Mouse (Mus musculus) MEL (cell line): Measurements from ENCODE around the gene Ezh1. TPM values are rescaled to one million over a fixed set of nuclear protein-coding genes. Genes with fewer than 3 reads are reported as not detected.
A peak's percentile ranks its signal among the peaks of the same experiment; 100 is the strongest.

Source experiments
- DNase-seq: peaks from one replicate; pipeline ENCODE4 v3.0.0; 2011; ENCODE audit warnings: low read depth, low spot score
- H3K27ac ChIP-seq: 2 replicates; pipeline ENCODE4 v1.5.1; 2012; ENCODE audit warnings: low read depth, mild to moderate bottlenecking, control low read depth, low read length, moderate library complexity; ENCODE audit not compliant: control insufficient read depth
- H3K27me3 ChIP-seq, 2 experiments: fragments of 150-350 bp in 1 of 2; sonication (generic) in 1 of 2; 2 replicates each; pipeline ENCODE4 v1.6.1; 2012; ENCODE audit warnings: low read length in 2 of 2, mild to moderate bottlenecking in 2 of 2, improper control_type of control experiment in 1 of 2, moderate library complexity in 1 of 2; ENCODE audit not compliant: insufficient read depth in 2 of 2, control insufficient read depth in 1 of 2
- H3K36me3 ChIP-seq, 2 experiments: 2 replicates each; pipeline ENCODE4 v1.6.1; 2012 to 2014; ENCODE audit warnings: low read length in 2 of 2, improper control_type of control experiment in 1 of 2, inconsistent platforms in 1 of 2, mild to moderate bottlenecking in 1 of 2; ENCODE audit not compliant: insufficient read depth in 2 of 2, control insufficient read depth in 1 of 2
- H3K4me1 ChIP-seq, 2 experiments: fragments of 150-350 bp in 1 of 2; sonication (generic) in 1 of 2; 2 replicates each; pipeline ENCODE4 v1.6.1; 2012; ENCODE audit warnings: low read length in 2 of 2, improper control_type of control experiment in 1 of 2, mild to moderate bottlenecking in 1 of 2; ENCODE audit not compliant: insufficient read depth in 2 of 2, control insufficient read depth in 1 of 2
- H3K4me3 ChIP-seq, 2 experiments: fragments of 150-350 bp in 1 of 2; sonication (generic) in 1 of 2; 2 replicates each; pipeline ENCODE4 v1.5.1; 2012; ENCODE audit warnings: low read depth in 2 of 2, low read length in 2 of 2, mild to moderate bottlenecking in 2 of 2, moderate library complexity in 2 of 2, control low read depth in 1 of 2, improper control_type of control experiment in 1 of 2; ENCODE audit not compliant: control insufficient read depth in 1 of 2, insufficient read depth in 1 of 2
- H3K79me2 ChIP-seq: 2 replicates; pipeline ENCODE4 v1.6.1; 2012; ENCODE audit warnings: mild to moderate bottlenecking, low read length, moderate library complexity; ENCODE audit not compliant: control insufficient read depth, poor library complexity, insufficient read depth
- H3K9ac ChIP-seq: 2 replicates; pipeline ENCODE4 v1.6.1; 2012; ENCODE audit warnings: low read depth, mild to moderate bottlenecking, control low read depth, low read length, moderate library complexity; ENCODE audit not compliant: control insufficient read depth, poor library complexity, severe bottlenecking
- H3K9me3 ChIP-seq: fragments of 150-350 bp; sonication (generic); replicated peaks from 2 replicates; pipeline ENCODE4 v1.6.1; 2012; ENCODE audit warnings: mild to moderate bottlenecking, low read length, improper control_type of control experiment, moderate library complexity; ENCODE audit not compliant: insufficient read depth
- CHD1 ChIP-seq: IDR thresholded peaks from 2 replicates; pipeline ENCODE4 v1.6.1; 2012; ENCODE audit warnings: low read depth, mild to moderate bottlenecking, inconsistent platforms, low read length, improper control_type of control experiment
- CHD2 ChIP-seq: IDR thresholded peaks from 2 replicates; pipeline ENCODE4 v1.6.1; 2011; ENCODE audit warnings: low read length, improper control_type of control experiment
- CTCF ChIP-seq, 3 experiments: IDR thresholded peaks in 2 of 3; conservative IDR thresholded peaks in 1 of 3; 2 replicates each; pipeline ENCODE4 v1.5.1; 2011 to 2012; ENCODE audit warnings: low read length in 3 of 3, low read depth in 2 of 3, mild to moderate bottlenecking in 2 of 3, improper control_type of control experiment in 1 of 3, inconsistent platforms in 1 of 3, mixed read lengths in 1 of 3, moderate library complexity in 1 of 3; ENCODE audit not compliant: control insufficient read depth in 1 of 3, insufficient read depth in 1 of 3, poor library complexity in 1 of 3, severe bottlenecking in 1 of 3
- E2F4 ChIP-seq: IDR thresholded peaks from 2 replicates; pipeline ENCODE4 v1.6.1; 2011; ENCODE audit warnings: low read depth, low read length, improper control_type of control experiment, borderline replicate concordance
- EP300 ChIP-seq, 2 experiments: IDR thresholded peaks; 2 replicates each; pipeline ENCODE4 v1.6.1; 2011; ENCODE audit warnings: improper control_type of control experiment in 2 of 2, low read length in 2 of 2, low read depth in 1 of 2, mild to moderate bottlenecking in 1 of 2
- ETS1 ChIP-seq: IDR thresholded peaks from 2 replicates; pipeline ENCODE4 v1.6.1; 2012; ENCODE audit warnings: low read depth, mild to moderate bottlenecking, inconsistent platforms, low read length, improper control_type of control experiment, moderate library complexity
- GABPA ChIP-seq: IDR thresholded peaks from 2 replicates; pipeline ENCODE4 v1.6.1; 2012; ENCODE audit warnings: low read depth, mild to moderate bottlenecking, inconsistent platforms, low read length, improper control_type of control experiment, moderate library complexity
- GATA1 ChIP-seq: IDR thresholded peaks from 2 replicates; pipeline ENCODE4 v1.6.1; 2011; ENCODE audit warnings: low read depth, low read length, improper control_type of control experiment
- MAFK ChIP-seq: IDR thresholded peaks from 2 replicates; pipeline ENCODE4 v1.6.1; 2011; ENCODE audit warnings: low read depth, mild to moderate bottlenecking, low read length, improper control_type of control experiment, borderline replicate concordance
- MEF2A ChIP-seq: IDR thresholded peaks from 2 replicates; pipeline ENCODE4 v1.6.1; 2014; ENCODE audit warnings: low read depth, mild to moderate bottlenecking, inconsistent platforms, low read length, improper control_type of control experiment; ENCODE audit not compliant: poor library complexity, insufficient replicate concordance, severe bottlenecking; ENCODE audit errors: extremely low read depth
- MYB ChIP-seq: IDR thresholded peaks from 2 replicates; pipeline ENCODE4 v1.6.1; 2011; ENCODE audit warnings: mild to moderate bottlenecking, low read depth, low read length, improper control_type of control experiment
- MYC ChIP-seq: IDR thresholded peaks from 2 replicates; pipeline ENCODE4 v1.6.1; 2011; ENCODE audit warnings: low read depth, mild to moderate bottlenecking, low read length, improper control_type of control experiment, moderate library complexity
- NELFE ChIP-seq: IDR thresholded peaks from 2 replicates; pipeline ENCODE4 v1.6.1; 2011; ENCODE audit warnings: low read depth, low read length, improper control_type of control experiment
- POLR2A ChIP-seq, 2 experiments: IDR thresholded peaks; 2 replicates each; pipeline ENCODE4 v1.6.1; 2011 to 2012; ENCODE audit warnings: low read length in 2 of 2, mild to moderate bottlenecking in 2 of 2, control low read depth in 1 of 2, improper control_type of control experiment in 1 of 2, low read depth in 1 of 2, moderate library complexity in 1 of 2; ENCODE audit not compliant: control insufficient read depth in 1 of 2, insufficient read depth in 1 of 2, poor library complexity in 1 of 2
- POLR2AphosphoS5 ChIP-seq: IDR thresholded peaks from 2 replicates; pipeline ENCODE4 v1.6.1; 2012; ENCODE audit warnings: low read depth, borderline replicate concordance, mild to moderate bottlenecking, inconsistent platforms, low read length, moderate library complexity, mixed read lengths
- SIN3A ChIP-seq: IDR thresholded peaks from 2 replicates; pipeline ENCODE4 v1.6.1; 2012; ENCODE audit warnings: low read length, improper control_type of control experiment, inconsistent platforms
- TCF12 ChIP-seq: IDR thresholded peaks from 2 replicates; pipeline ENCODE4 v1.6.1; 2014; ENCODE audit warnings: low read depth, mild to moderate bottlenecking, inconsistent platforms, low read length, improper control_type of control experiment, moderate library complexity
- USF1 ChIP-seq: IDR thresholded peaks from 2 replicates; pipeline ENCODE4 v1.6.1; 2014; ENCODE audit warnings: low read depth, mild to moderate bottlenecking, inconsistent platforms, low read length, improper control_type of control experiment, moderate library complexity
- ZC3H11A ChIP-seq: IDR thresholded peaks from 2 replicates; pipeline ENCODE4 v1.6.1; 2012; ENCODE audit warnings: low read depth, mild to moderate bottlenecking, inconsistent platforms, low read length, improper control_type of control experiment
- ZMIZ1 ChIP-seq: IDR thresholded peaks from 2 replicates; pipeline ENCODE4 v1.6.1; 2012; ENCODE audit warnings: low read depth, mild to moderate bottlenecking, inconsistent platforms, low read length, improper control_type of control experiment, moderate library complexity
- polyA plus RNA-seq, 2 experiments: library from polyadenylated mRNA; stranded (reverse) in 1 of 2; unstranded in 1 of 2; fragments of >175 nt in 1 of 2; fragments of >200 nt in 1 of 2; gene quantifications; 2 replicates each; pipeline versions ENCODE4 v1.2.1 to v1.2.4; 2012; ENCODE audit warnings: low replicate concordance in 2 of 2, low read depth in 1 of 2; ENCODE audit not compliant: insufficient read length in 2 of 2, insufficient read depth in 1 of 2, missing spikeins in 1 of 2
- total RNA-seq: library from RNA; depleted of rRNA; stranded (reverse); fragments of 300-350 nt; gene quantifications from 2 replicates; pipeline ENCODE4 v1.2.3, GENCODE M21; 2012

The Ezh1 gene
- total and polyA plus RNA-seq, 3 experiments, result 5.0 to 8.4 TPM; not detected in 1

- TF ChIP-seq ETS1 (peak; percentile 100), POLR2AphosphoS5 (no peak), GATA1 (peak; percentile 68), POLR2A (IDR thresholded peaks at IDR 0.05; ENCODE audit: control insufficient read depth in 1 of 2, insufficient read depth in 1 of 2, low read depth in 1 of 2, low read length in 2 of 2, poor library complexity in 1 of 2) (peak in 1 of 2 experiments; percentile 30; a peak in 1 of 4 replicates), ZC3H11A (no peak), MEF2A (no peak), EP300 (IDR thresholded peaks at IDR 0.05; ENCODE audit: low read depth in 1 of 2, low read length in 2 of 2) (peak; percentile 83 to 92), CHD1 (no peak), TCF12 (peak; percentile 91), USF1 (no peak), CTCF (IDR thresholded peaks at IDR 0.05 in 2 of 3, conservative IDR thresholded peaks at IDR 0.05 in 1 of 3; ENCODE audit: control insufficient read depth in 1 of 3, insufficient read depth in 1 of 3, low read depth in 2 of 3, low read length in 3 of 3, poor library complexity in 1 of 3, severe bottlenecking in 1 of 3) (no peak), NELFE (peak; percentile 34; the same call in 1 of the 2 replicates)
Observed at GRCm38 (mm10) chr11:101189495-101190180, 36.6 kb downstream of the Ezh1 start (continued).

GRCm38 (mm10) chr11:101188166-101188805, 38.0 kb downstream of the Ezh1 start:
- TF ChIP-seq E2F4 (no peak), MYC (no peak), EP300 (IDR thresholded peaks at IDR 0.05; ENCODE audit: low read depth in 1 of 2, low read length in 2 of 2) (no peak), POLR2A (IDR thresholded peaks at IDR 0.05; ENCODE audit: control insufficient read depth in 1 of 2, insufficient read depth in 1 of 2, low read depth in 1 of 2, low read length in 2 of 2, poor library complexity in 1 of 2) (no peak), NELFE (no peak), POLR2AphosphoS5 (no peak), MAFK (no peak), ZMIZ1 (no peak), GABPA (no peak), MYB (no peak), SIN3A (no peak), CHD2 (no peak)
- H3K27me3 ChIP-seq, result no peaks in the 10 kb centered on the region
- no peak for DNase-seq
- no peaks in the 10 kb centered on the region for H3K79me2 ChIP-seq
- peaks cover 10 to 26% of the 10 kb centered on the region in 2 experiments for H3K4me1 ChIP-seq
- peaks cover 0 to 23% of the 10 kb centered on the region in 2 experiments; a peak in 2 of 4 replicates for H3K36me3 ChIP-seq
- no peak overlapping the region for H3K9ac ChIP-seq
- H3K4me3 ChIP-seq, result no peak overlapping the region
- H3K27ac ChIP-seq, result no peak overlapping the region
- H3K9me3 ChIP-seq, result no peaks in the 10 kb centered on the region
